Comparison of ENCODE assay signal across 9 mouse cellular contexts in genomic region chr11:78896357-78897123, GRCm38 (mm10). TPM values are rescaled to one million over a fixed set of nuclear protein-coding genes. Genes with fewer than 3 reads are reported as not detected.
DNase-seq lines count a peak whose midpoint lies in the region; ATAC-seq and TF ChIP-seq lines count a peak whose summit lies in the region.
"Had no signal": no experiment of that assay in that cellular context is flagged by ENCODE, and none has a peak within 500 bp of the region (broad histone marks: within the 10 kb centered on the region; RNA-seq: fewer than 3 reads in every experiment).

No protein-coding gene starts in this region.

- no peaks in the 10 kb centered on the region for H3K79me2 ChIP-seq in MEL (ENCODE audit: control insufficient read depth, insufficient read depth, low read length, poor library complexity)

- TF ChIP-seq RAD21 in MEL (IDR thresholded peaks at IDR 0.05; ENCODE audit: low read depth, low read length): peak; percentile 47

- H3K9me3 ChIP-seq in kidney, embryonic 16.5 days (ENCODE audit: low read length): no peaks in the 10 kb centered on the region
- no peaks in the 10 kb centered on the region for H3K9me3 ChIP-seq in MEL (replicated peaks; ENCODE audit: insufficient read depth, low read length)
- no peaks in the 10 kb centered on the region for H3K9me3 ChIP-seq in liver, embryonic 14.5 days (ENCODE audit: control insufficient read depth, low read length)

- ATAC-seq in kidney, embryonic 16.5 days (ENCODE audit: low FRiP score, low TSS enrichment): no peak
- ATAC-seq in liver, embryonic 14.5 days (ENCODE audit: insufficient read depth): no peak

- TF ChIP-seq CTCF in MEL (IDR thresholded peaks at IDR 0.05 in 2 of 3, conservative IDR thresholded peaks at IDR 0.05 in 1 of 3; ENCODE audit: control insufficient read depth in 1 of 3, insufficient read depth in 1 of 3, low read depth in 2 of 3, low read length in 3 of 3, poor library complexity in 1 of 3, severe bottlenecking in 1 of 3): peak; percentile 78 to 99 (median 90)
- peak; percentile 75 for TF ChIP-seq CTCF in brain, embryonic 14.5 days (IDR thresholded peaks at IDR 0.05; ENCODE audit: borderline replicate concordance, extremely low read depth, insufficient read depth, insufficient read length)
- TF ChIP-seq CTCF in liver, embryonic 14.5 days (IDR thresholded peaks at IDR 0.05; ENCODE audit: low read depth): peak; percentile 95

- no peak overlapping the region for H3K4me2 ChIP-seq in kidney, embryonic 16.5 days (replicated peaks; ENCODE audit: low read depth, low read length)
- H3K4me2 ChIP-seq in liver, embryonic 14.5 days (ENCODE audit: low read depth): no peak overlapping the region
- H3K4me2 ChIP-seq: heart, embryonic 15.5 days had no signal

- DNase-seq in kidney, adult 9 months: peak; percentile 9
- DNase-seq in MEL (ENCODE audit: low read depth, low spot score): peak; percentile 73
- DNase-seq in brain, embryonic 14.5 days (ENCODE audit: low read depth): no peak
- DNase-seq in liver, embryonic 14.5 days (ENCODE audit: low read depth in 3 of 3, low spot score in 3 of 3): peak in 1 of 3 experiments; percentile 1
- peak; percentile 3 to 8 for DNase-seq in thymus, adult 18-20 months
- no peak for DNase-seq in right cerebral cortex, adult 2 months (ENCODE audit: low spot score in 2 of 2)

- no peak overlapping the region for H3K4me3 ChIP-seq in kidney, embryonic 16.5 days (ENCODE audit: low read length)
- no peak overlapping the region for H3K4me3 ChIP-seq in MEL (ENCODE audit: control insufficient read depth in 1 of 2, insufficient read depth in 1 of 2, low read depth in 2 of 2, low read length in 2 of 2)
- H3K4me3 ChIP-seq in liver, embryonic 14.5 days (ENCODE audit: insufficient read depth in 1 of 2, low read depth in 2 of 2, low read length in 2 of 2): no peak overlapping the region
- H3K4me3 ChIP-seq: heart, embryonic 15.5 days; myocyte had no signal

- no peak overlapping the region for H3K27ac ChIP-seq in kidney, embryonic 16.5 days (ENCODE audit: low read length)
- no peak overlapping the region for H3K27ac ChIP-seq in MEL (ENCODE audit: control insufficient read depth, low read depth, low read length)
- H3K27ac ChIP-seq in liver, embryonic 14.5 days: no peak overlapping the region
- H3K27ac ChIP-seq: heart, embryonic 15.5 days had no signal

- no peaks in the 10 kb centered on the region for H3K36me3 ChIP-seq in kidney, embryonic 16.5 days (ENCODE audit: insufficient read depth, low read length)
- H3K36me3 ChIP-seq in MEL (ENCODE audit: control insufficient read depth in 1 of 2, insufficient read depth in 2 of 2, low read length in 2 of 2): no peaks in the 10 kb centered on the region
- H3K36me3 ChIP-seq in liver, embryonic 14.5 days (replicated peaks; ENCODE audit: control insufficient read depth, insufficient read depth, low read depth): no peaks in the 10 kb centered on the region
- H3K36me3 ChIP-seq: heart, embryonic 15.5 days had no signal

- no peak for TF ChIP-seq POLR2A in MEL (IDR thresholded peaks at IDR 0.05; ENCODE audit: control insufficient read depth in 1 of 2, insufficient read depth in 1 of 2, low read depth in 1 of 2, low read length in 2 of 2, poor library complexity in 1 of 2)
- TF ChIP-seq POLR2A in brain, embryonic 14.5 days (IDR thresholded peaks at IDR 0.05; ENCODE audit: borderline replicate concordance, extremely low read depth, insufficient read depth, insufficient read length, poor library complexity, severe bottlenecking): no peak

- no peak for TF ChIP-seq EP300 in MEL (IDR thresholded peaks at IDR 0.05; ENCODE audit: low read depth in 1 of 2, low read length in 2 of 2)
- no peak for TF ChIP-seq EP300 in liver, embryonic 14.5 days (IDR thresholded peaks at IDR 0.05; ENCODE audit: low read depth)

- H3K27me3 ChIP-seq in kidney, embryonic 16.5 days (ENCODE audit: insufficient read depth, low read length): no peaks in the 10 kb centered on the region
- peaks cover 8 to 14% of the 10 kb centered on the region in 2 experiments for H3K27me3 ChIP-seq in MEL (ENCODE audit: control insufficient read depth in 1 of 2, insufficient read depth in 2 of 2, low read length in 2 of 2)
- no peaks in the 10 kb centered on the region for H3K27me3 ChIP-seq in liver, embryonic 14.5 days (ENCODE audit: control insufficient read depth, insufficient read depth, low read length)
- H3K27me3 ChIP-seq: heart, embryonic 15.5 days had no signal

- WGBS in kidney, embryonic 16.5 days: 72% methylated on average over 7 of the region's 7 CpGs
- 43% methylated on average over 7 of the region's 7 CpGs for WGBS in liver, embryonic 14.5 days (ENCODE audit: insufficient replicate concordance)

- H3K9ac ChIP-seq in kidney, embryonic 16.5 days (replicated peaks; ENCODE audit: low read length): no peak overlapping the region
- no peak overlapping the region for H3K9ac ChIP-seq in MEL (ENCODE audit: control insufficient read depth, low read depth, low read length, poor library complexity, severe bottlenecking)
- H3K9ac ChIP-seq in liver, embryonic 14.5 days (replicated peaks): no peak overlapping the region
- H3K9ac ChIP-seq: heart, embryonic 15.5 days had no signal

- H3K4me1 ChIP-seq in kidney, embryonic 16.5 days (ENCODE audit: insufficient read depth, low read length): no peaks in the 10 kb centered on the region
- H3K4me1 ChIP-seq in MEL (ENCODE audit: control insufficient read depth in 1 of 2, insufficient read depth in 2 of 2, low read length in 2 of 2): no peaks in the 10 kb centered on the region
- no peaks in the 10 kb centered on the region for H3K4me1 ChIP-seq in liver, embryonic 14.5 days (replicated peaks; ENCODE audit: control insufficient read depth in 2 of 2, insufficient read depth in 2 of 2, low read length in 1 of 2)
- H3K4me1 ChIP-seq: heart, embryonic 15.5 days had no signal

TF ChIP-seq in MEL, 35 proteins besides CTCF, POLR2A, EP300 and RAD21:
- TF ChIP-seq MAFK (IDR thresholded peaks at IDR 0.05; ENCODE audit: borderline replicate concordance, low read depth, low read length): no peak
- no peak for TF ChIP-seq JUND (IDR thresholded peaks at IDR 0.05; ENCODE audit: low read depth, low read length)
- no peak for TF ChIP-seq RCOR1 (IDR thresholded peaks at IDR 0.05; ENCODE audit: low read depth, low read length)
- TF ChIP-seq SIN3A (IDR thresholded peaks at IDR 0.05; ENCODE audit: low read length): no peak
- TF ChIP-seq MAZ (IDR thresholded peaks at IDR 0.05; ENCODE audit: low read depth, low read length): 0 out of 2 replicates have a peak, but pooled peaks have one; percentile 26
- no peak for TF ChIP-seq MAX (IDR thresholded peaks at IDR 0.05; ENCODE audit: low read length)
- no peak for TF ChIP-seq NRF1 (IDR thresholded peaks at IDR 0.05; ENCODE audit: insufficient read depth, low read depth, low read length, poor library complexity, severe bottlenecking)
- TF ChIP-seq UBTF (IDR thresholded peaks at IDR 0.05; ENCODE audit: borderline replicate concordance, insufficient read depth, low read depth, low read length): no peak
- peak; percentile 50 for TF ChIP-seq SMC3 (IDR thresholded peaks at IDR 0.05; ENCODE audit: low read depth, low read length)

RNA-seq across cellular contexts. Expression of gene Nos2, which starts 24.0 kb away (rescaled TPM):
- polyA plus RNA-seq in kidney, embryonic 16.5 days (2015; fragmentation: Nextera tagmentation; extraction: Ambion mirVana): 2.1 and 2.7 TPM in 2 replicates
- total RNA-seq in MEL (2012; rRNA removed): not detected in 2 replicates
- not detected for polyA plus RNA-seq in MEL (2012; ENCODE audit: insufficient read depth in 1 of 2, insufficient read length in 2 of 2, low read depth in 1 of 2, low replicate concordance in 2 of 2, missing spikeins in 1 of 2)
- 0.97 and 1.5 TPM in 2 replicates for polyA plus RNA-seq in brain, embryonic 14.5 days (2012; rRNA removed)
- polyA plus RNA-seq in liver, embryonic 14.5 days (2012; rRNA removed): 0.02 TPM in 2 replicates
- 0.04 TPM in 1 of 2 replicates, not detected in the other for polyA plus RNA-seq in liver, embryonic 14.5 days (2014; fragmentation: Nextera tagmentation; extraction: Ambion mirVana)

Comparison
In these comparisons a context has a peak if more than half of its experiments do, and no peak if none do; other contexts are left out.
1. DNase-seq: peak in kidney, adult 9 months (single experiment), MEL (single experiment) and thymus, adult 18-20 months (2 of 2); none in brain, embryonic 14.5 days (single experiment) and right cerebral cortex, adult 2 months (0 of 2).
2. Peak in every context shown above with its lines, with median percentiles within 50 percentile points of each other: CTCF ChIP-seq.